Mouse (Mus musculus): ENCODE measurements around the gene Cd82.

The Cd82 gene

GRCm38 (mm10) chr2:93445237-93445651 lies 17.7 kb downstream of the Cd82 start:
- DNase-seq (ENCODE audit: low read depth, low spot score) = peak; percentile 46

- peak; percentile 43 for DNase-seq (ENCODE audit: low read depth, low spot score)
Observed at GRCm38 (mm10) chr2:93444280-93444679, 18.7 kb downstream of the Cd82 start.

- no peak for DNase-seq (ENCODE audit: low read depth, low spot score)
Observed at GRCm38 (mm10) chr2:93443106-93443505, 19.8 kb downstream of the Cd82 start.

GRCm38 (mm10) chr2:93439812-93440559 lies 23.0 kb downstream of the Cd82 start:
- DNase-seq (ENCODE audit: low read depth, low spot score) = no peak

GRCm38 (mm10) chr2:93439352-93439771 lies 23.6 kb downstream of the Cd82 start:
- DNase-seq (ENCODE audit: low read depth, low spot score) = no peak

GRCm38 (mm10) chr2:93438335-93438734 lies 24.6 kb downstream of the Cd82 start:
- DNase-seq (ENCODE audit: low read depth, low spot score) = no peak

GRCm38 (mm10) chr2:93435577-93435976 lies 27.4 kb downstream of the Cd82 start:
- DNase-seq (ENCODE audit: low read depth, low spot score) = no peak

GRCm38 (mm10) chr2:93434896-93435295 lies 28.0 kb downstream of the Cd82 start:
- no peak for DNase-seq (ENCODE audit: low read depth, low spot score)

- DNase-seq (ENCODE audit: low read depth, low spot score) = no peak
Observed at GRCm38 (mm10) chr2:93433543-93433942, 29.4 kb downstream of the Cd82 start.

- no peak for DNase-seq (ENCODE audit: low read depth, low spot score)
Observed at GRCm38 (mm10) chr2:93432600-93433389, 30.1 kb downstream of the Cd82 start.

- no peak for DNase-seq (ENCODE audit: low read depth, low spot score)
Observed at GRCm38 (mm10) chr2:93431575-93432325, 31.2 kb downstream of the Cd82 start.

GRCm38 (mm10) chr2:93430993-93431392 lies 31.9 kb downstream of the Cd82 start:
- DNase-seq (ENCODE audit: low read depth, low spot score) = no peak

- peak; percentile 79 for DNase-seq (ENCODE audit: low read depth, low spot score)
Observed at GRCm38 (mm10) chr2:93428004-93428531, 34.9 kb downstream of the Cd82 start.

- peak; percentile 75 for DNase-seq (ENCODE audit: low read depth, low spot score)
Observed at GRCm38 (mm10) chr2:93427000-93427715, 35.8 kb downstream of the Cd82 start.

GRCm38 (mm10) chr2:93425810-93426209 lies 37.1 kb downstream of the Cd82 start:
- no peak for DNase-seq (ENCODE audit: low read depth, low spot score)

GRCm38 (mm10) chr2:93424307-93424984 lies 38.5 kb downstream of the Cd82 start:
- DNase-seq (ENCODE audit: low read depth, low spot score) = peak; percentile 86

- DNase-seq (ENCODE audit: low read depth, low spot score) = peak; percentile 85
Observed at GRCm38 (mm10) chr2:93421320-93421719, 41.6 kb downstream of the Cd82 start.

- peak; percentile 46 for DNase-seq (ENCODE audit: low read depth, low spot score)
Observed at GRCm38 (mm10) chr2:93419971-93420370, 43.0 kb downstream of the Cd82 start.

- DNase-seq (ENCODE audit: low read depth, low spot score) = peak; percentile 84
Observed at GRCm38 (mm10) chr2:93418396-93418795, 44.5 kb downstream of the Cd82 start.

GRCm38 (mm10) chr2:93416874-93417709 lies 45.8 kb downstream of the Cd82 start:
- peak; percentile 53 for DNase-seq (ENCODE audit: low read depth, low spot score)
